Mouse (Mus musculus) G1E (cell line): ENCODE measurements around the gene Hoxa9.

Experiments
- CTCF ChIP-seq: IDR thresholded peaks from 2 replicates; pipeline ENCODE4 v1.5.1; 2012; ENCODE audit warnings: low read depth, low read length, inconsistent platforms, mixed read lengths
- GATA1 ChIP-seq: IDR thresholded peaks from 2 replicates; pipeline ENCODE4 v1.6.1; 2012; ENCODE audit warnings: borderline replicate concordance, low read length, inconsistent platforms, mixed read lengths
- POLR2AphosphoS5 ChIP-seq: IDR thresholded peaks from 2 replicates; pipeline ENCODE4 v1.6.1; 2012; ENCODE audit warnings: low read depth, low read length, inconsistent platforms; ENCODE audit not compliant: insufficient replicate concordance

DNA sequence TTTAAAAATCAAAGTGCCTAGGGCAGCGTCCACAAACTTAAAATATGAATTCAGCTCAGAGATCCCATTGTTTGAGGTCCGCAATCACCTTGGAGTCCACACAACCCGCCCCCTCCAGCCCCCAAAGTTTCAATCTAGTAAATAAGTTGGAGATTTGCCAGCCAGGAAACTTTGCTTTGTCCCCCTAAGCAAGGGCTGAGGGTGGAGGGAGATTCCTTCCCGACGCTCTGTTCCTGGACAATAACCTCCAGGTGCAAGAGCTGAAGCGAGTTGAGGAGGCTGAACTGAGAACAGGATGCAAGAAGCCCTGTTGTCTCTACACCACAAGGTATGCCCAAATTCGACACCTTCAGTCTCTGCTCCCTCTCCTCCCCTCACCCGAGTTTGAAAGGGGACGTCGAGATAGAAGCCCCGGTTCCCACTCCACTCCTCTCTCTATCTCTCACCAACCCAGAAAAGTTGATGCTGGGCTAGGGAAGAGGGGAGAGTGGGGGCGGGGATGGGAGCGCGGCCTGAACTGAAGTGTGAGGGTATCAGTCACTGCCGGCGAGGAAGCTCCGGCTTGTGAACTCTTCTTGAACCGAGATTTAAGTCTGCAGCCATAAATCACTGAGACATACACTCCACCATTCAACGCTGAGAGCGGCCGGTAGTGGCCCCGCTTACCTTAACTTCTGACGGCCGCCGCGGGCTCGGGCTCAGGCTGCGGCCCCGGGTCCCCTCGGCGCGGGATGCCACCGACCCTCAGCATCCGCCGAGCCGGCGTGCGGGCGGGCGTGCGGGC is 55.7 kb downstream of the Hoxa9 start:
- TF ChIP-seq CTCF (no peak), GATA1 (no peak), POLR2AphosphoS5 (no peak)
